Mouse (Mus musculus) embryonic facial prominence, embryonic 10.5 days (tissue): ENCODE measurements around the gene Ppp1r9b. TPM values are rescaled to one million over a fixed set of nuclear protein-coding genes. Genes with fewer than 3 reads are reported as not detected.
"Not testable (repeated sequence)": the region's sequence is repeated elsewhere in the genome, so short reads cannot be mapped to it uniquely, and the experiment has no call there.

Source experiments
- DNase-seq: peaks from one replicate; pipeline ENCODE4 v3.0.0-alpha.2; 2017; ENCODE audit warnings: low spot score
- H3K27ac ChIP-seq: fragments of 300-500 bp; sonication (generic); replicated peaks from 2 replicates; pipeline ENCODE4 v1.5.1; 2016; ENCODE audit warnings: mild to moderate bottlenecking
- H3K27me3 ChIP-seq: fragments of 300-500 bp; sonication (generic); replicated peaks from 2 replicates; pipeline ENCODE4 v1.6.1; 2016; ENCODE audit warnings: low read depth, mild to moderate bottlenecking; ENCODE audit not compliant: poor library complexity, severe bottlenecking
- H3K36me3 ChIP-seq: fragments of 300-500 bp; sonication (generic); replicated peaks from 2 replicates; pipeline ENCODE4 v1.6.1; 2016; ENCODE audit warnings: mild to moderate bottlenecking, moderate library complexity
- H3K4me1 ChIP-seq: fragments of 300-500 bp; sonication (generic); 2 replicates; pipeline ENCODE4 v1.6.1; 2016
- H3K4me3 ChIP-seq: fragments of 300-500 bp; sonication (generic); 2 replicates; pipeline ENCODE4 v1.5.1; 2016; ENCODE audit warnings: mild to moderate bottlenecking, moderate library complexity
- H3K9me3 ChIP-seq: fragments of 300-500 bp; sonication (generic); 2 replicates; pipeline ENCODE4 v1.6.1; 2016; ENCODE audit warnings: mild to moderate bottlenecking
- WGBS: fragments of 180-500 bp; shearing (Covaris S2); methylation state at CpG from one replicate; pipeline ENCODE4 v1.1.7; 2016; 5-methylcytosine and 5-hydroxymethylcytosine counted together
- polyA plus RNA-seq: library from polyadenylated mRNA; unstranded; fragments of >200 nt; fragmentation: Nextera tagmentation; extraction: Ambion mirVana; gene quantifications from 2 replicates; pipeline ENCODE4 v1.2.1, GENCODE M21; 2016

The Ppp1r9b gene
- polyA plus RNA-seq, 1 experiment from 2014 or later = 9.4 TPM

DNA sequence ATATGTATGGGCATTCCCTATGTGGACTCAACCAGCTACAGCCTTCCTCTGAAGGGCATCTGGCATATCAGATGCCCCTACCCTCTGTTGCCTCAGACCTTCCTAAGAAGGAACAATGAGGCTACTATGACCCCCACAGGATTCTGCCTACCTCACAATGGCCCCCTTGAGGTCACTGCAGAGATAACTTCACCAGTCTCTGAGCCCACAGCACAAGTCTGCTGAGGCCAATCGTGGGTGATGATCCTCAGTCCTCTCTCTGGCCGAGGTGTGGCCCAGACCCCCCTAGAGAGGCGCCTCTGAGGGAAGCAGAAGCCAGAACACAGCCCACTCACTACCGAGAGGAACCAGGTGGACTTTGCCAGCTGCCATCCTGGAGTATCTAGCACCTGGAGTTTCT is 23.4 kb upstream of the Ppp1r9b start, which contains the start of gene Hils1:
TSS of gene Hils1 (plus strand) at position 175 of the 400 bp plus-strand sequence.
- no peaks in the 10 kb centered on the region for H3K36me3 ChIP-seq
- H3K4me3 ChIP-seq = no peak within 1 kb of the TSS
- H3K9me3 ChIP-seq = no peaks in the 10 kb centered on the region
- 49% methylated on average over 4 of the region's 4 CpGs for WGBS
- peaks cover 12% of the 10 kb centered on the region for H3K4me1 ChIP-seq
- no peak within 1 kb of the TSS for H3K27ac ChIP-seq
- no peak for DNase-seq
- H3K27me3 ChIP-seq = peaks cover 27% of the 10 kb centered on the region

DNA sequence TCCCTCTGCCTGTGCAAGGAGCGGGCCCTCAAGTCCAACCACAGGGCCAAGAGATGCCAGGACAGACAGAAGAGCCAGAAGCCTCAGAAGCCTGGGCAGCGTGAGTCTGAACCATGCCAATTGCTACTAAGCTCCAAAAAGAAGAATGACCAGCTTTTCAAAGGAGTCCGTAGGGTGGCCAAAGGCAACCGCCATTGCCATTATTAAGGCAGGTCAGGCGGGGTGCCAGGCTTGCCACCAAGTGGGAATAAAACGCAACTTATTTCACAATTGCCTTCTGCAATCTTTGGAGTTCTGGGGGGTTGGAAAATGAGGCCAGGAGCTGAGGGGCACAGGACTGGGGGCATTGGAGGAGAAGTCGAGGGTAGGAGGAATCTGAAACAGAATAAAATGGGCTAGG is 22.6 kb upstream of the Ppp1r9b start:
- no peak for DNase-seq
- 85% methylated on average over 7 of the region's 7 CpGs for WGBS

DNA sequence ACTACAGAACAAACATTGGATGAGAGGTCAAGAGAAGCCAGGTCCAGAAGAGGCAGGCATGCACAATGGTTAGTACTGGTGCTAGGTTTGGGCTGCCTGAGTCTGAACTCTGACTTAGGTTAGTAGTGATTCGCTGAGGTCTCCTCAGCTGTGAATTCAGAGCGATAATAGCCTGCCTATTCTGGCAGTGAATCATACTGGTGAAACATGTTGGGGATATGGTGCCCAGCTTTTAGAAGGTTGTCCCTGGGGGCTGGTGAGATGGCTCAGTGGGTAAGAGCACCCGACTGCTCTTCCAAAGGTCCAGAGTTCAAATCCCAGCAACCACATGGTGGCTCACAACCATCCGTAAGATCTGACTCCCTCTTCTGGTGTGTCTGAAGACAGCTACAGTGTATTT is 21.1 kb upstream of the Ppp1r9b start:
- 94% methylated on average over 4 of the region's 4 CpGs for WGBS
- DNase-seq, H3K36me3 ChIP-seq: not testable (repeated sequence)

More for the DNA sequence above, 22.6 kb upstream of the Ppp1r9b start:
- Histone ChIP-seq H3K27me3 (peaks cover 34% of the 10 kb centered on the region), H3K4me3 (no peak overlapping the region), H3K9me3 (no peaks in the 10 kb centered on the region), H3K27ac (no peak overlapping the region), H3K36me3 (no peaks in the 10 kb centered on the region), H3K4me1 (peaks cover 9% of the 10 kb centered on the region)

DNA sequence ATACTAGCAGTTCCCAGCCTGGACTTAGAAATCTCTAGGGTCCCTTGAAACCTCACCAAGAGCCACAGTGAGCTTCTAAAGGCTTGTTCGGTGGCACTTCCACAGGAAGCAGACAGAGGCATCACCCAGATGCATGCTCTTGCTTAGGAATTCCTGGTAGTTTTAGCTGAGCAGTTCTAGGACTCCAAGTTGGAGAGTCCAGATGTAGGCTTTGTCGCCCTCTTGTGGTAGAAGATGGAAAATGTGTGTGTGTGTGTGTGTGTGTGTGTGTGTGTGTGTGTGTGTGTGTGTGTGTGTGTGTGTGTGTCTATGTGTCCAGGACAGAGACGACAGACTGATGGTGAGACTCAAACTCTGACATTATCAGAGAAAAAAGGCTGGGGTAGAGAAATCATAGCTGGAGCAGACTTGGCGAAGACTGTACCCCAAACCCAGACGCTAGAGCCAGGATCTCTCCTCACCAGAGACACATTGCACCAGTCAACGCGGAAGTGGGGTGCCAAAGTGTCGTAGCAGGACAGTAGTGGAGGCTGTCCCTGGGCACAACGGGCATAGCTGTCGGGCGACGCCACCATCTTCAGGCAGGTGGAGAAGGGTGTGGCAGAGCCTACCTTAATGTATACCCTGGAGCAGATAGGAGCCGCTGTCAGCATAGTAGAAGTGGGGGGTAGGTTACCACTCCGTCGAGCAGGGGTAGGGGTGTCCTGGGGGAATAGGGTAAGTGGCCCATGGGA is 20.5 kb upstream of the Ppp1r9b start:
- 62% methylated on average over 15 of the region's 15 CpGs for WGBS
- peak; percentile 70 for DNase-seq
- Histone ChIP-seq H3K27ac (no peak overlapping the region), H3K4me1 (peaks cover 6% of the 10 kb centered on the region), H3K4me3 (no peak overlapping the region), H3K9me3 (no peaks in the 10 kb centered on the region), H3K27me3 (peaks cover 34% of the 10 kb centered on the region), H3K36me3 (no peaks in the 10 kb centered on the region)

More for the DNA sequence above, 21.1 kb upstream of the Ppp1r9b start:
- not testable (repeated sequence) for H3K4me3 ChIP-seq, H3K9me3 ChIP-seq, H3K4me1 ChIP-seq, H3K27ac ChIP-seq
- H3K27me3 ChIP-seq = peaks cover 34% of the 10 kb centered on the region

DNA sequence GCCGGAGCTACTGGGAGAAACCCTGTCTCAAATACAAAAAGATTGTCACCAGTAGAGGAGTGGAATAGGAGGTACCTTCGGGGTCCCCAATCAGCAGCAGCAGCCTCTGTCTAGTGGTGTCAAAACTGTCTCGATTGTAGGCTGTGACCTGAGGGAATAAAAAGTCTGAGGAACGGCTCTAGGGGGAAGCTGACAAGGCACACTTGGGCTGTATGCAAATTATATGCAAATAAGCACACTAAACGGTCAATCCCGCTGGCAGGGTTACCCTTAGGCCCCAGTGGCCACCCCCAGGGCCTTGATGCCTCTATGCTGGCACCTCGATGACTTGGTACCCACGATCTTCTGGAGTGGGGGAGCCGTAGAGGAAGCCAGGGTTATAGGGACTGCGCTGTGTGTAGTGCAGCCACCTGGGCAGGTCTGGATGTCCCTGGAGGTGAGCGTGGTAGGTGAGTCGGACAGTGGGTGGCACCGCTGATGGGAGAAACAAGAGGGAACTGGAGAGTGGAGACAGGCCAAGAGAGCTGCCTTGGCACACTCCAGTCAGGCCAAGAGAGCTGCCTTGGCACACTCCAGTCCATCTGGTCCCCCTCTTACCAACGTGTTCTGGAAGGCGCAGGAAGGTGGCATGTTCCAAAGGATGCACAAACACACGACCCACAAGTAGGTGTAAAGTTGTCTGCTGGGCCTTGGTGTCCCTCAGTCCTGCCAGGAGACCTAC is 18.8 kb upstream of the Ppp1r9b start:
- Histone ChIP-seq H3K4me3 (no peak overlapping the region), H3K27ac (no peak overlapping the region), H3K9me3 (no peaks in the 10 kb centered on the region), H3K4me1 (peaks cover 6% of the 10 kb centered on the region), H3K36me3 (no peaks in the 10 kb centered on the region), H3K27me3 (peaks cover 34% of the 10 kb centered on the region)
- no peak for DNase-seq
- WGBS = 68% methylated on average over 16 of the region's 16 CpGs

DNA sequence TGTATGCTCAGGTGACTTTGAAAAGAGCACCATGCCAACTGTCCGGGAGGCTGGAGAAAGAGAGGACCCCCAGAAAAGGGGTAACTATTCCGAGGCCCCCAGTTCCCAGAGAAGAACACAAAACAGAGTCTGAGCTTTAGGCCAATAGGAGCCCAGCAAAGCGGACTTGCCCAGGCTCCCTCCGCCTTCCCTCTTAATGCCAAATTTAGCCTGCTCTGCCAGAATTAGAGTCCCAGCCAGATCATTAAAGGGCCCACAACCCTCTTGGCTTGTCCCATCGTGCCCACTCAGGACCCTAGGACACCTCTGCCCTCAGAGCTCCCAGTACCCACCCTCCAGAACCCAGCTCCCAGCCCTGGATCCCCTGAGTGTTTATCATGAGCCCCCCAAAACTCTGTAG is 17.9 kb upstream of the Ppp1r9b start:
- Histone ChIP-seq H3K27me3 (peaks cover 34% of the 10 kb centered on the region), H3K27ac (no peak overlapping the region), H3K4me1 (peaks cover 6% of the 10 kb centered on the region), H3K9me3 (no peaks in the 10 kb centered on the region), H3K36me3 (no peaks in the 10 kb centered on the region), H3K4me3 (no peak overlapping the region)
- 64% methylated on average over 5 of the region's 5 CpGs for WGBS
- DNase-seq = no peak

DNA sequence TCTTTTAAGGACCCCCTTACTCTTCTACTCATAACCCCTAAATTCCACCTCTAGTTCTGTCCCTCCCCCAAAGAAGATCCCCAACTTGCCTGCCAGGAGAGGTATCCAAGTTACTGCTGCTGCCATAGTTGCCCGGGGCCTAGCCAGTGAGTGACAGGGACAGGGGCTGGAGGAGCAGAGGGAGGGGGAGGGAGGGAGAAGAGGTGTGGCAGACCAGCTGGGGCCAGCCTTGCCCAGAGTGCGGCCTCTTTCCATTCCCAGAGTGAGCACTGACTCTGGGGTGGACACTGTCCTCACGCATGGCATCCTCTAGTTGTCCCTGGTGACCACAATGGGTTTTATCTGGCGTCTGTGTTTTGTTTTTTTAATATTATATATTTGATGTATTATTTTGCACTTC is 17.5 kb upstream of the Ppp1r9b start:
- Histone ChIP-seq H3K36me3 (no peaks in the 10 kb centered on the region), H3K27ac (peak overlapping the region; percentile 51), H3K4me1 (peaks cover 9% of the 10 kb centered on the region), H3K4me3 (no peak overlapping the region), H3K27me3 (peaks cover 32% of the 10 kb centered on the region), H3K9me3 (no peaks in the 10 kb centered on the region)
- 45% methylated on average over 4 of the region's 4 CpGs for WGBS
- peak; percentile 39 for DNase-seq

DNA sequence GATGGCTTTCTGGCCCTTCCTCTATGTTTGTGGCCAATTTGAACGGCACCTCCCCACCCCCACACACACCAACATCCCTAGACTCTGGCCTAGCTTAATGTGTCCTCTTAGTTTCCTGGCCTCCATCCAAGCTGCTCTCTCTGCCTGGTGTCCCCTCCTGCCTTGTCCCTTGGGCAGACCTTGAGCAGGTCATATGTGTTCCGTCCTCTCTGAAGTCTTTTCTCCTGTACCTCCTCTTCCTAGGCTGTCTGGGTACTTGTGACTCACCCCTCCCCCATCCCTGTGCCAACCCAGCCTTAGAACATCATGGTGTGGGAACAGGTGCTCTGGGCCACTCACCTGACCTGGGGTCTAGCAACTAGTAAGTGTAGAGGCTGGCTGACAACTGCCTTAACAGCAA is 15.9 kb upstream of the Ppp1r9b start:
- peaks cover 21% of the 10 kb centered on the region for H3K4me1 ChIP-seq
- peaks cover 23% of the 10 kb centered on the region; the same call in 1 of the 2 replicates for H3K27me3 ChIP-seq
- no peak for DNase-seq
- no peak overlapping the region for H3K27ac ChIP-seq
- no peaks in the 10 kb centered on the region for H3K9me3 ChIP-seq
- WGBS = 87% methylated on average over 2 of the region's 2 CpGs
- no peaks in the 10 kb centered on the region for H3K36me3 ChIP-seq
- no peak overlapping the region for H3K4me3 ChIP-seq

DNA sequence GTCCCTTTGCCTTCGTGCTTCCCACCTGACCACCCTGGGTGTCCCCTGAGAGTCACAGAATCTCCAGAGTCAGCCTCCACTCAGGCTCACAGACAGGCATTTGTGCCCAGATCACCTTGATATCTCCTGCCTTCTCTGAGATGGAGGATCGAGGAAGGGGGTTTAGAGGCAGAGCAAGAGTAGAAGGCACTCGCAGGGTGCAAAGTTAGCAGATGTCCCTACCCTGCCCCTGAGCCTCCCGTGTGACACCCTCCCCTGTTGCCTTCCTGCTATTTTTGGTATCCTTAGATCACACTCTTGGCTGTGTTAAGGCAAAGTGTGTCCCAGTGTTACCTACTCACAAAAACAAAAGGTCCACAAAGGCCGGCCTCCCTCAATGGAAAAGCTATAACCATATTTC is 14.6 kb upstream of the Ppp1r9b start, which contains the start of gene Sgca:
TSS of gene Sgca (minus strand) at position 129 of the 400 bp plus-strand sequence.
- no peak for DNase-seq
- H3K4me1 ChIP-seq = peaks cover 21% of the 10 kb centered on the region
- no peaks in the 10 kb centered on the region for H3K9me3 ChIP-seq
- H3K27me3 ChIP-seq = peaks cover 15% of the 10 kb centered on the region; the same call in 1 of the 2 replicates
- WGBS = 76% methylated on average over 5 of the region's 5 CpGs
- H3K27ac ChIP-seq = no peak within 1 kb of the TSS
- no peaks in the 10 kb centered on the region for H3K36me3 ChIP-seq
- no peak within 1 kb of the TSS for H3K4me3 ChIP-seq

DNA sequence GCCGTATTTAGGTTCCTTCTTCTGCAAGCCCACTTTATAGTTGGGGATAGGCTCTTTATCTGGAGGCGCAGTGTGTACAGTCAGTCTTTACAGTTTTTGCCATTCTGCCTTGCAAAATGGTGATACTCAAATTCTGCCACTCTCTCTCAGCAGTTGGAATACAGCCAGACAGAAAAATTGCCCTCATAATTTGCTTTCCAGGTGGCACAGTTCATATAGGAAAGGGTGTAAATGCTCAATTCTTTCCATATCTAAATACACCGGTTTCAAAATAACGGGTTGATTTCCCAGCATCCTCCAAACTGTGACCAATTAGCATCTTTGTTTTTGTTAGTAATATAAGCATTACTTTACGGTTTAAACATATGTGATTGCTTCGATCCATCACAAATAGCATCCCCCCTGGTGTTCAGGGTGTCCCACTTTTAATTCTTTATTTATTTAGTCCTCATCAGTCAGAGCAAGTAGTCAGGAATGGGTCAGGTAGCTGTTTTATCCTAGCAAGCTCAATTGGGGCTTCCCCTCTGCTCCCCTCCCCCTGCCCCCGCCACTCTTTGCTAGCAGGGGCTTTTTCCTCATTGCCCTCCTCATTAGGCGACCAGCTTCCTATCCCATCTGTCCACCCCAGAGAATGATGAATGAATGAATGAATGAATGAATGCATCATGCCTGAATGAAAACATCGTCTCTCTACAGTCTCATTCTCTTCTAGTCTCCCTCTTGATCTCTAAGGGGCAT is 12.5 kb upstream of the Ppp1r9b start:
- Histone ChIP-seq H3K4me1 (peaks cover 16% of the 10 kb centered on the region), H3K9me3 (no peaks in the 10 kb centered on the region), H3K4me3 (peak overlapping the region; percentile 51), H3K27ac (peak overlapping the region; percentile 87), H3K36me3 (no peaks in the 10 kb centered on the region), H3K27me3 (no peaks in the 10 kb centered on the region)
- no peak for DNase-seq
- WGBS = 50% methylated on average over 9 of the region's 9 CpGs

DNA sequence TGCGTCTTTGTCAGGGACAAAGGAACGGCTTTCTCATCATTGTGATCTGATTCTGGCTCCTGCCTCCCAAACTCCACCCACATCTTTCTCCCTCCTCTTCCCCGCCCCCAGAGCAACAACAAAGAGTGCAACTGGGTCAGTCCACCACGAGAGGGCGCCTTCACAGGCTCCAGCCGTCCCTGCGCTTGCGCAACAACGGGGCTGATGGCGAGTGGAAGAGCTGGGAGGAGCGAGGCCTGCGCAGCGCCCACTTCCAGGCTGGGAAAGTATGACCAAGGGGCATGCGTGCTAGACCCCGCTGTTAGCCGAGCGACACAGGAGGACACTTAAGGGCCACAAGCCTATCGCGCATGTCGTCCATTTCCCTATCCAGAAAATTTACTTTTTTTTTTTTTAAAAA is 11.9 kb upstream of the Ppp1r9b start:
- under 1% methylated on average over 20 of the region's 20 CpGs for WGBS
- H3K27ac ChIP-seq = peak overlapping the region; percentile 87

DNA sequence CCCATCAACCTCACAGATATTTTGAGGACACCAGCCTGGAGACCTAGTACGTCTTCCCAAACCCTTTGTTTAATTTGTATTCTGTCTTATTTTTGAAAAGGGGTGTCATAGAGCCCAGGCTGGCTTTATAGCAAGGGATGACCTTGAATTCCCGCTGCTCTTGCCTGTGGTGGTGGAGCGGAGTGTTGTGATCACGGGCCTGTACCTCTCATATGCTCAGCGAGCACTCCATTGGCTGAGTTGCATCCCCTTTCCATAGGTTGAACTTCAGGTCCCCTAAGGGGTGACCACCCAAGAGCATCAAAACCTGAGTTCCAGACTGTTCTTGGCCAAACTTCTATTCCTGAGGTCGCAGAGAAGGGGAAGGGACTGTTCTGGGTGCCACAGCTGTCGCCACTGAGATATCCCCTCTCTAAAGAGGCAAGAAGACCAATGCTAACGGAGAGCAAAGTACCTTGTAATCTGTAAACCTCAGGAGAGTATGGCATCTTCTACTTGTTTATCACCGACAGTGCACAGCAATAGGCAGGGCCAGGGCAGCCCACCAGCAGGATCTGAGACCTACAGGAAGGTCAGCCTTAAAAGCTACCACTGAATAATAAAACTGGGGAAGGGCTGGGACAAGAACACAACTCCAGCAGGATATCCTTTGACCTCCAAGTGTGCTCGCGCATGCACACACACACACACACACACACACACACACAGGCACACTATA is 11.2 kb upstream of the Ppp1r9b start:
- Histone ChIP-seq H3K4me1 (peaks cover 16% of the 10 kb centered on the region), H3K27me3 (no peaks in the 10 kb centered on the region), H3K36me3 (no peaks in the 10 kb centered on the region), H3K4me3 (peak overlapping the region; percentile 51), H3K9me3 (no peaks in the 10 kb centered on the region), H3K27ac (peak overlapping the region; percentile 87)
- 78% methylated on average over 11 of the region's 11 CpGs for WGBS
- DNase-seq = no peak

More for the DNA sequence above, 11.9 kb upstream of the Ppp1r9b start:
- H3K27me3 ChIP-seq = no peaks in the 10 kb centered on the region
- peak; percentile 98 for DNase-seq
- peaks cover 15% of the 10 kb centered on the region for H3K4me1 ChIP-seq
- H3K9me3 ChIP-seq = no peaks in the 10 kb centered on the region
- no peaks in the 10 kb centered on the region for H3K36me3 ChIP-seq
- peak overlapping the region; percentile 51 for H3K4me3 ChIP-seq
